Mouse (Mus musculus) brain, embryonic 18.5 days (tissue): ENCODE results near the gene Creb3l4.

Experiments
- DNase-seq: peaks from one replicate; pipeline ENCODE4 v3.0.0-alpha.2; 2012; ENCODE audit warnings: low read depth, low spot score

Creb3l4 gene

DNA sequence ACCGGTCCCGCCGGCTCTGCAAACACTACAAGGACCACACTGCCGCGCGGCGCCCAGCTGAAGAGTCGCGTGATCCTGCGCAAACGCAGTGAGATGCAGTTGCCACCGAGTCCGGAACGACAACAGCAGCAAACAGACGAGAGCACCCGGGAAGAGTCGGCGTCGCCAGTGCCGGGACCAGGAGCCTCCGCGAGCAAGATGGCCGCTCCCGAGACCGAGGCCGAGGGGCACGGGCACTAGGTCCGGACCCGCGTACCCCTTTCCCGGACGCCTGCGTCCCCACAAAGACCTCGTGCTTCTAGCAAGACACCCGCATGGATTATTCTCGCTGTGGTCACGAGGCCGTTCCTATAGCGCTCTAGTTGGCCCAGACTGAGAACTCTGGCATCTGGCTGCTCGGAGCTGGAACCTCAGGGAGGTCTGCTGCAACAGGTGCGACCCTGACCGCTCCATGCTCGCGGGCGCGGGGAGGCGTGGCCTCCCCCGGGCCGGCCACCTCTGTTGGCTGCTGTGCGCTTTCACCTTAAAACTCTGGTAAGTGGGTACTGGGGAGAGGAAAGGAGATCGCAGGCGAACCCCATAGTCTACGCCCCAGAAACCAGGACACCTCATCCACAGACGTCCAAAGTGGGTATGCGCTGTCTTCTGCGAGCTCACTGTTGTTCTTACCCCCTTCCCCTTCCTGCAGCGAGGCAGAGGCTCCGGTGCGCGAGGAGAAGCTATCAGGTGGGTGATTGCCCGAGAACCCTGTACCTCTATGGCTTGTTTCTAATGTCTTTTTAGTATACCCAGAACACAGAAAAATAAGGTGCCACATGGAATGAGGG lies 11.6 kb downstream of the Creb3l4 start, which contains the start of gene Jtb:
Jtb (plus strand) TSS at position 91 of the 827 bp plus-strand sequence.
- peak; percentile 89 for DNase-seq

DNA sequence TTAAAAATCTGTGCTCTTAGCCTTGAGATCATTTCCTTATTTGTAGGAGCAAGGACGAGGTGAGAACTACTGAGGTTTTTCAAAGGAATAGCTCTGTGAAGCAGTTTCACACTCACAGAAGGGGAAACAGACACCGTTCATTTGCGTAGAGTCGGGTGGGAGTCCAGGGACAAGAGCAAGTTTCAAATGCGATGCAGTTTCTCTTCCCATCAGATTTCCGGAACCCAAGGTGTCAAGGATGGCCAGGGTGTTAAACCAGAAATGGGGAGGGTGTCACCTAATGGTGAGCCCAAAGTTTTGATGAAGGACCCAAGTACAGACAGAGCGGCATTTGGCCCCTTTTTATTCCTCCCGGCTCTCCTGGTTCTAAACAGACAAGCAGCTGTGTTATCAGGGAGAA lies 12.2 kb downstream of the Creb3l4 start:
- no peak for DNase-seq

DNA sequence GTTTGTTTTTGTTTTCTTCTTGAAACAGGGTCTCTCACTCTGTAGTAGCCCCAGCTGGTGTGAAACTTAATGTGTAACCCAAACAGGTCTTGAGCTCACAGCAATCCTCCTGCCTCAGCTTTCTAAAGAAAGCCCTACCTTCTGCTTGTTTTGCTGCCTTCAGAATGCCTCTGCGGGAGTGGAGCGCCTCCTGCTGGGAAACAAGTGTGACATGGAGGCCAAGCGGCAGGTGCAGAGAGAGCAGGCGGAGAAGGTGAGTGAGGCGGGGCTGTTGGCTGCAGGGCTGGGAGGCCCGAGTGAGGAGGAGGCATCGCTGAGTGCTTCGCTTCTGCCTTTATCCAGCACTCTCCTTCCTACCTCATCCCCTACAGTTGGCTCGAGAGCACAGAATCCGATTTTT lies 19.0 kb downstream of the Creb3l4 start:
- DNase-seq: no peak

DNA sequence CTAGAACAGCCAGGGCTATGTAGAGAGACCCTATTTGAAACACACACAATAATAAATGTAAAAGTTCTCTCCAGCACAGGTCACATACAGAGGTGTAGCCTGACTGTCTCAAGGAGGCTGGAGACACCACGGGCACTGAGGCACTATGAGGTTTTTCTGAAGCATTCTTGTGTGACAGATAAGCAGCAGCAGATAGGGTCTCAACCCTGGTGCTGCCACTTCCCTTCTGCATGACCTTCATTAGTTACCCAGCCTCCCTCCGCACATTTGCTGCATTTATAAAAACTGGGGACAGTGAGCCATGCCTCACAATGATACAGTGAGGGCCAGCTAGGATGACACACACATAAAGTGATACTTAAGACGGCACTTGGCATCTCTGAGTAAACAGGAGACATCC lies 20.4 kb downstream of the Creb3l4 start:
- DNase-seq: no peak

DNA sequence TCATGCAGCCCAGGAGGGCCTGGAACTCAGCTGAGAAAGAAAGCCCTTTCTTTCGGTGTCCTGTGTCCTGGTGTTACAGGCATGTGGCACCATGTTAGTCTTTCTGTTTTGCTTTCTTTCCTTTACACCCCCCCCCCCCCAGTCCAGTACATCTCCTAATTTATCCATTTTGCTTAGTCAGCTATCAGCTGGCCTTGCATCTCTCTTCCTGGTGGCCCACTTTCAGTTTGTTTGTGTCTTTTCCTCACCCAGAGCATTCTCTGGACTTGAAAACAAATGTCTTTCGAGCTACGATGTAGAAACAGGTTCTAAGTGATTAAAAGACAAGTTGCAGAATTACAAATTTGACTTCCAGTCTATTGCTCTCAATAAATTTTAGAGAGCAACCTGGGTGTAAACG lies 20.9 kb downstream of the Creb3l4 start:
- DNase-seq: no peak

DNA sequence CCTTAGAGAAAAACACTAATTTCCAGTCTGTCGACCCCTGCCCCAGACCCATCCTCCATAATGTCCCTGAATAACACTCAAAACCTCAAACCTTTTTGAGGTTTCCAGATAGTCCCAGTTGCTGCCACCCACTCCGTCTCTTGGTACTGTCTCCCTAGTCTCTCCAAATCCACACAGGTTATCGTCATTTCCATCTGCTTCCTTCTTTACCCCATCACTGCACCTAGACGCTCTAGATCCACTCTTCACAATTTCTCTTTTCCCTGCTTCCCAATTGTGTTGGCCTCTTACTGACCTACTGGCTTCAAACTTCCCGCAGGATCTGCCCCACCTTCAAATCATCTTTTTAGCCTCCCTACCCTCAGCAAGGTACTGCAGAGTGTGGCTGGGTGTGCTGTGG lies 22.2 kb downstream of the Creb3l4 start:
- DNase-seq: no peak

DNA sequence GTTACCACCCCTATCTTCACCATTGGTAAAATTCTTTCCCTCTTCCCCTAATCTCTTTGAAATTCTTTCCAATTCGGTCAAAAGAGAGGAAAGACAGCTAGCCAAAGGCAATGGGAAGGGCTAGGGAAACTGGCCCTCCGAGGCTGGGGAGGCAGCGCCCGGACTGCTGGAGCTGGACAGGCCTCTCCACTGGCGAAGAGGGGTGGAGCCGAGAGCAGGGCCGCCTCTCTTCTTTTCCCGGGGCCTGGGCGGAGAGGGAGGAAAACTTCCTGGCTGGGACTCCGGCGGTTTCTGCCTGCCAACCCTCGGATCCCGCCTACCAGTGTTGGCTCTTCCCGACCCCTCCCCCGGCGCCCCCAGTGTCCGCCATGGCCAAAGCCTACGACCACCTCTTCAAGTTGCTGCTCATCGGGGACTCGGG lies 22.8 kb downstream of the Creb3l4 start:
- no peak for DNase-seq

DNA sequence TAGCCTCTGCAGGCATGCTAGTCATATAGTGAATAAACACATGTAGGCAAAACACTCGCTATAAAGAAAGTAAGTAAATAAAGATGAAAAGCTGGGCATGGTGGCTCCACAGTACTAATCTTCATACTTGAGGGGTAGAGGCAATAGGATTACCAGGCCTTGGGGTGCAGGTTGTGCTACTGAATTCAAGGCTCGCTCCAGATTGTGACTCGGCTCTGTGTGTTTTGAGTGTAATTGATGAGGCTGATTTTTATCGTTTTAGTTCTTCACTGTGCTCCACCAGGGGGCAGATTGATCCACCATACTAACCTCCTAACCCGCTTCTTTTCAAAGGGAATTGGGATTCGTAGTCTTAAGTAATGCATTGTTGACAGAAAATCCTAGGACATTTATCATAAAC lies 23.2 kb downstream of the Creb3l4 start:
- DNase-seq: peak; percentile 36

DNA sequence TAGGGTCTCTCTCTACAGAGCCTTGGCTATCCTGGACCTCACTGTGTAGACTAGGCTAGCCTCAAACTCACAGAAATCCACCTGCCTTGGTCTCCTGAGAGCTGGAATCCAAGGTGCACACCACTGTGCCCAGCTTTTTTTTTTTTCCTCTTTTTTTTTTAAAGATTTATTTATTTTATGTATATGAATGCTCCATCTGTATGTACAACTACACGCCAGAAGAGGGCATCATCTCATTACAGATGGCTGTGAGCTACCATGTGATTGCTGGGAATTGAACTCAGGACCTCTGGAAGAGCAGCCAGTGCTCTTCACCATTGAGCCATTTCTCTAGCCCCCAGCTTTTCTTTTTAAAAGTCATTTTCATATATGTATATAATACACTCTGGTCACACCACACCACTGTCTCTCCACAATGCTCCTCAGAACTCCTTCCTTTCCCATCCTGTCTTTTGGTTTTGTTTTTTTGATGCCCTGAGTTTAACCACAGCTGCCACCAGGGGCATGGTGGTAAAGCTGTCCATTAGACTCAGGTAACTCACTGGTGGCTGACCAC lies 27.4 kb downstream of the Creb3l4 start:
- DNase-seq: no peak

DNA sequence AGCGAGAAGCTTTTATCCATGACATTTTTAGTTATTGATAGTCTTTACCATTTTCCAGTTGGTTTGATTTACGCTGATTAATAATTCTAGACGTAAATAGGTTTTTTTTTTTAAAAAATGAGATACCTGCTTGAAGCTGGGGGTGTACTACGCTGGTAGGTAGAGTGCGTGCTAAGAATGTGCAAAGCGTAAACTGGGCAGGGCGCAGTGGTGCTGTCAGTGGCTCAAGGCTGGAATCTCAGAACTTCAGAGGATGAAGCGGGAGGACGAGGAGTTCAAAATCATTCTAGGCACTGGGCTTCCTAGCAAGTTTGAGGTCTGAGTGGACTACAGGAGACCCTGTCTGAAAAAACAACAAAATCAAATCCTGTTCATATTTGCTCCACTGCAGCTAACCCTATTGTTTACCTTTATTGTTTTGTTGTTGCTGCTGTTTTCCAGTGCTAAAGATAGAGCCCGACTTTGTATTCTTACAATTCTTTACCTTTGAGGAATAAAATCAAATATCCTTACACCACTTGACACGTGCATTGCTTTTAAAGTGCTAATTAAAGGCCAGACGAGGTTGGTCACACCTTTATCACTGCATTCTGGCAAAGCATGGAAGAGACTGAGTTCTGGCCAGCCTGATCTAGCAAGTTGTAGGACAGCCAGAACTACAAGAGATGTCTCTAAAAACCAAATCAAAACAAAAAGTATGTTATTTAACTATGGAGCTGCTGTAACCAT lies 29.2 kb downstream of the Creb3l4 start:
- no peak for DNase-seq

DNA sequence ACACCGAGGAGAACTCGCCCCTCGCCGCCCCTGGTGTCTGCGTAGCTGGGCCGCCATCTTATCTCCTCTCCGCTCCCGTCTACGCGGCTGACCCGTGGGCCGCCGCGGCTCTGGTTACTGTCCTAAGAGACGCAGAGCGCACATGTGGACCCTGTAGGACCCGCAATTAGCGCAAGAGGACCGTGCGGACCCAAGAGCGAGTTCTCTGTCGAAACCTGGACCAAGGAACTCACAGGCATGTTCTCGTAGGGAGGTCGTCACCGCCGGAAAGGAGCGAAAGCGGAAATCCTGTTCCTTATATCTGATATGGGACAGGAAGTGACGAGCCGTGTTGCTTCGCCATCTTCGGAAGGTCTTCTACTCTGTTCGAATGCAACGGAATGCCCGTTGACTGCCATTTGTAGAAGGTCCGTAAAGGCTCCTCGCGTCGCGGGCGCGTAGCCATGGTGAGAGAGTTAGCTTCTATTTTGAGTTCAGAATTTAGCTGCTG lies 29.9 kb downstream of the Creb3l4 start, which contains the start of the genes Rps27 and Rab13:
Rps27 (minus strand) TSS at position 275 of the 490 bp plus-strand sequence.
Rab13 (plus strand) TSS at position 319 of the 490 bp plus-strand sequence.
- peak; percentile 90 for DNase-seq

DNA sequence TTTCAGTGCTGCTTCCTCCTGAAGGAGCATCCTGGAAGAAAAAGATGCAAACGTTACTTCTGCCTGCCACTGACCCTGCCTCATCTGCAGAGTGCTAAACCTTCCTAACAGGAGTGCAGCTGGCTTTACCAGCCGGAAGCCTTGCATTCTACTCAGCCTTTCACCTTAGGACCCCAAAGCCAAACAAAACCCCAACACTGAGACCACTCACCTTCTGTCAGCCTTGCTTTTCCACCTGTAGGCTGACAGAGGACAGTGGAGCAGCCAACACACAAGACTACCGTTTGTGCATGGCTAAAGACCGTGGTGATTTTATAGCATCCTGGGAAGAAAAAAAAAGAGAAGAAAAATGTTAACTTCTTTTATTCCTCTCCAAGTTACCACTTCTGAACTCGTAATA lies 30.6 kb downstream of the Creb3l4 start:
- DNase-seq: no peak

DNA sequence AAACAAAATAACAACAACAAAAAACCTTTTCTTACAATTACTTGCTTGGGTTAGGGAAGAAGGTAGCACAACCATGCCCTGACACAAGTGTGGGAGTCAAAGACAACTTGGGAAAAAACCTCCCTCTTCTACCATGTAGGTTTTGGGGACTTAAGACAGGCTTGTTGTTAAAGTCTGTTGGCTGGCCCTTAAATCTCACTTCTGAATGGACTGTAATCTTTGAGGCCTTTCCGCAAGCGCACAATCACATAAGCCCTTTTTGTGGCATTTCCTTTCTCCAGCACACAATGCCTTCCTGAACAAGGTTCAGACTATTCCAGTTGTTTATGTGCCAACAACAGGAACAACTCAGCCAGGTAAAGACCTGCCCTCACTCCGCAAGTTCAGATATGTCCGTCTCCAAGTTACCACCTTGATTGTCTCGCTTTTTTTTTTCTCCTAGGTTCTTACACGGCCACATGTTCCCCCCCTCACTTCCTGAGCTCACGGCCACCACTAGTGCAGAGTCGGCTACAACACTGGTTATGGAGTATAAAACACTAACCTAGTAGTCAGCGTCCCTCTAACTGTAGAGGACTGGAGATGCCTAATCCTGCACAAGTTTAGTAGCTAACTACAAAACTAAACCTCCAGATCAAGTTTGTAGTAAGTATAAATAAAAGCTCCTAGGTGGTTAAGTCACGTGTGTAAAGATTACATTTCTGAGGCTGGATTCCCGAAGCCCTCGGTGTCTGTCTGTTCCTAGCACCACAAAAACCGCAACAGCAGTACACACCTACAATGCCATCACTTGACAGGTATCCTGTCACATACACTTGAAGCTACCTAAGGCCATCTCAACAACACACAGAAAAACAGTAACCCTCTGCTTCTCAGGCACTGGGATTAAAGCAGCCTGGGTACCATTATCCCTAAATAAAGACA lies 31.6 kb downstream of the Creb3l4 start:
- no peak for DNase-seq

DNA sequence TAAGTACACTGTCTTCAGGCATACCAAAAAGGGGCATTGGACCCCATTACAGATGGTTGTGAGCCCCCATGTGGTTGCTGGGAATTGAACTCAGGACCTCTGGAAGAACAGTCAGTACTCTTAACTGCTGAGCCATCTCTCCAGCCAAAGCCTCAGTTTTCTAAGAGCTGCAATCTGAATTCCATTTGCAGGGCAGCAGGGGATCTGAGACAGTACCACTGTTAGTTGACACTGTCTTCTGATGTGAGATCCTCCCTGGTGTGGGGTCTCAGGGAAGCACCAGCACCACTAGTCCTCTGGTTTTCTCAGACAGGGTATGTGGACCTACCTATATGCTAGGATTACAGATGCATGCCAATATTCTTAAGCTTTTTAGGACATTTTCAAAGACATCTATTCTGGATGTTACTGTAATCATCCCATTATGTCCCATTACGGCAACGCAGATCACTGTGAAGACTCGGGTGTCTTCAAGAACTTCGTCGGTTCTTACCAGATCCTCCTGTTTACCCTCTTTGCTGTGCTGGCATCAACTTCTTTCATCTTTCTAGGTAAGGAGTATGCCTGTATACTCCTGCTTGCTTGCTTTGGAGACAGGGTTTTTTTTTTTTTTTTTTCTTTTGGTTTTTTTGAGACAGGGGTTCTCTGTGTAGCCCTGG lies 33.3 kb downstream of the Creb3l4 start:
- DNase-seq: no peak

DNA sequence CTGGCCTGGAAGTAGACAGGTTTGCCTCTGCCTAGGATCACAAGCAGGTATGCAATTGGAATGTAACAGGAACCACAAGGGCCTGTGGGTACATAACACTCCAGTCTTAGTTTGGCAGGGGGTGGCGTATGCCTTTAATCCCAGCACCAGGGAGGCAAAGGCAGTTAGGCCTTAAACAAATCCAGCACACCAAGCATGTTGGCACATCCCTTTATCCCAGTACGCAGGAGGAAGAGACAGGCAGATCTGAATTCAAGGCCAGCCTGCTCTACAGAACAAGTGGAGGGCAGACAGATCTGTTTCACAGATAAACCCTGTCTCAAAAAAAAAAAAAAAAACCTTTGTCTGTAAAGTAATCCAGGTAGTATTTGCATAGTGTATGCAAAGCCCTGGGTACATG lies 34.6 kb downstream of the Creb3l4 start:
- DNase-seq: no peak

DNA sequence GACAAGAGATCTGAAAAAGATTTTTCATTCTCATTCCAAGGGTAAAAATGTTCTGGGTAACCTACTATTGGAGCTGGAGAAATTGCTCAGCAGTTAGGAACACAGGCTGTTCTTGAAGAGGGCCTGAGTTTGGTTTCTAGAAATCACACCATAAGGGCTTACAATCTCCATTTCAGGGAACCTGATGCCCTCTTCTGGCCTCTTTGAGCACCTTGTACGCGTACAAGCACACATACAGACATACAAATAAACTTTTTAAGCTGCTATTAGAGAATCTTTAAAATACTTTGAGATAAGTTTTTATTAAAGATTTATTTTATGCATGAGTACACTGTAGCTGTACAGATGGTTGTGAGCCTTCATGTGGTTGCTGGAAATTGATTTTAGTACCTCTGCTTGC lies 38.7 kb downstream of the Creb3l4 start:
- no peak for DNase-seq

DNA sequence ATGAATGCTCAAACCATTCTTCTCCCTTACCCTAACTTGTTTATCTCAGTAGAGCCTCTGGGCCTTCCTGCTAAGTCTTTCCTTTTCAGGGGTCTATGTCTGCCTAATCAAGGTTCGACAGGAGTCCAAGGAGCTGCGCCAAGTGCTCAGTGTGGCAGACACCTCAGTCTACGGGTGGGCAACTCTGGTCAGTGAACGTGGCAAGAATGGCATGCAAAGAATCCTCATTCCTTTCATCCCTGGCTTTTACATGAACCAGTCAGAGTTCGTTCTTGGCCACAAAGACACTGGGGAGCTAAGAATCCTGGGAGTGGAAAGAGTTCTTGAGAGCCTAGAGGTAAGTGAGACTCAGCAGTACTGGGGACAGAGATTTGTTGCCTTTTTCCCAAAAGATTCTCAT lies 39.7 kb downstream of the Creb3l4 start:
- no peak for DNase-seq

DNA sequence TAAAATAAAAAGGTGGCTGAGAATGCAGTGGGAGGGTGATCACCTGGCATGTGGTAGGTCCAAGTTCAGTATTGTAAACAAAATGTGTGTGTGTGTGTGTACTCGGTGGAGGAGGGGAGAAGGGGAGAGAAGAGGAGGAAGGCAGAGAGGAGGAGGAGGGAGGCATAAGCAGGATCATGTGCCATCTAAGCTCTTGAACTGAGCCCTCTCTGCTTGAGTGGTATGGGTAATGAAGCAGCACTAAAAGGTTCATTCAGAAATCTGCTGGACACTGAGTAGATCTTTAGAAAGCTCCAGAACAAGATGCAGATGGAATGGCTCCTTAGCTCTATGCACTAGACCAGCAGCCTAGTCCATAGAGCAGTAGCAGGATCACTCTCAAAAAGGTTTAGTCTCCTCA lies 40.4 kb downstream of the Creb3l4 start:
- DNase-seq: no peak

DNA sequence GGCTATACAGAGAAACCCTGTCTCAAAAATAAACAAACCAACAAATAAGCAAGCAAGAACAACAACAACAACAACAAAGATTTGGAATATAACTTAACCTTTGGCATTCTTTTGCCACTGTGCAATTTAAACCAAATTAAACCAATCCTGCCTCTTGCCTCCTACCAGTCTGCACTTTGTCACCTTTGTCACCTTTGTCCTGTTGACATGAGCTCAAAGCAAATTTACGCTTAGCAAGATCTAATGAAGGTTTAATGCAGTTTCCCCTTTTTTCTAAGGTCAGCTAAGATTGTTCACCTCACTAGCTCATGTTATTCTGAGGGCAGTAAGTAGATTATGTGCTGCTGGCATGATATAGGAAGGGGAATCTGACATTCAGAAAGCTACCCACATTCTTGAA lies 45.8 kb downstream of the Creb3l4 start:
- DNase-seq: no peak

DNA sequence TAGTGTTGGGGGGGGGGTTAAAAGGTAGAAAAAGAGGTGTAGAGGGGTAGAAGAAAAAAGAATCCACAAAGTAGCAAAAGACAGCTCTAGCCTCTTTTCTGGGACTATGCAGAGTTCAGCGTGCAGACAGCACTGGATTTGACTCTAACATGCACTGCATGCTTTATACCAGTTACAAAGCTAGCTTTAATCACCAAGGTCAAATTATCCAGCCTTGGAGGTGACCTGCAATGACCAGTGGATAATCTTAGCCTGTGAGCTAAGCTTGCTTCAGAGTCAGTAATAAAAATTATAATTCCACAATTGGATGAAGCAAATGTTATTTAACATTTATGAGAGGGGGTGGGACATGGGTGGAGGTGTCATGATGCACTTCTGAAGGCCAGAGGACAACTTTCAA lies 47.7 kb downstream of the Creb3l4 start:
- DNase-seq: no peak

DNA sequence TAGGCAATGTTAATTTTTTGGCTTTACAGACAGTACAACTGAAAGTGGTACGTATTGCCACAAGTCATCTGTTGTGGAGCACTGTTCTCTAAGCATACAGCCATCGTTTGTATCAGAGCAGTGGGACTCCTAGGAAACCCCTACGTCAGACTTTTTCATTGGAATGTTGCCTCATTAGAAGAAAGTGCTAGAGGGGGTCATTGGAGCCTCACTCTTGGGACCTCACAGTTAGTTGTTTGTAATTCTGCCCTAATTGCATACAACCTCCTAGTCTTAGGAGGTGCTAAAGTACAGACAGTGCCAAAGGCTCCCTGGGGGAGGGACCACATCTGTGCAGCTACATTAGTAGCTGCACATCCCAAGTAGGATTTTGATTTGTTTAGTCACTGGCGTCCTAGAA lies 48.6 kb downstream of the Creb3l4 start:
- no peak for DNase-seq
